Mouse (Mus musculus) gastrocnemius, postnatal 10 days (tissue): ENCODE measurements around the gene Trub1. TPM values are rescaled to one million over a fixed set of nuclear protein-coding genes. Genes with fewer than 3 reads are reported as not detected.

Experiments
- DNase-seq: peaks from one replicate; pipeline ENCODE4 v3.0.0; 2021; ENCODE audit warnings: mixed read lengths
- total RNA-seq, 2 experiments: library from RNA; stranded (reverse); gene quantifications; 2 replicates each; pipeline ENCODE4 v1.2.3; 2021

Trub1 gene
- total RNA-seq, 2 experiments from 2014 or later, result 8.0 to 10.8 TPM

DNA sequence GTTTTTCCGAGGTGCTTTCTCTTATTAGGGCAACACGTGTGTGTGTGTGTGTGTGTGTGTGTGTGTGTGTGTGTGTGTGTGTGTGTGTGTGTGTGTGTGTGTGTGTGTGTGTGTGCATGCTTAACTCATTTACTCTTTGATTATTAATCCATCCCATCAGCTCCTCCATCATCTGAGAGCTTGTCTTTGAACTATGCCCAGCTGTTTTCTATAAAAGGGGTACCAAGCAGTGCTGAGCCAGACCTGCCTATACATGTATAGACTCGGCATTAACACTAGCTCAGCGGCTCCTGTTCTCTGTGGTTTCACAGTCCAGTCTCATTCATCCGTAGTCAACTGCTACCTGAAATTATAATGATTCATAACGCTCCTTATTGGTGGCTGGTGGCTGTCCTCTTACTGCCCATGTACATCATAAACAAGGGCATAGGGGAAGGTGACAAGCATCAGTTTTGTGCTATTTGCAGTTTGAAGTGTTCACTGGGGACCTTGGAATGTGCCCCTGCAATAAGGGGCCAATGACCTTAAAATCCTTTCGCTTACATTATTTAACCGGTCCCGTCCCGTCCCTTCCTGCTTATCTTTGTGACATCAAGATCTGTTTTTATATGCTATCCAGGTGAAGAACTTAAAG lies 45.5 kb downstream of the Trub1 start:
- no peak for DNase-seq

DNA sequence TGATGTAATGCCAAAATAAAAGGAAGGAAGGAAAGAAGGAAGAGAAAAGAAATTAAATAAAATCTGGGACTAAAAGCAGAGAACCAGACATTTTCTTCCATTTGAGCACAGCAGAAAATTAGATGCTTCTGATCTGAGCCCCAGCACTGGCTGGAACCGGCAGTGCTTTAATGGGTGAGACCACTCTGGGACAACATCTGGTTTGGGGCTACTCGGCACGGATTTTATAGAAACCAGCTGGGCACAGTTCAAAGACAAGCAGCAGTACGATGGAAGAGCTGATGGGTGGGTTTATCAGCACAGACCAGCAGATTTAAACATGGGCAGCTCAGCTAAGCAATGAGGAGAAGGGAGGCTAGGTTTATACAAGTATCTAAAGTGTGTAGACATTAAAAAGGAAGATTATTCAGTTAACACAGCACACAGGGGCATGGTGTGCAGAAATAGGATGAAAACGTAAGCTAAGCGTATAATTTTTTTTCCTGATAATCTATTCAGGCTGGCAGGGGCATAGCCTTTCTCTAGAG lies 46.2 kb downstream of the Trub1 start:
- DNase-seq, result no peak

- no peak for DNase-seq
These were observed 47.5 kb downstream of the Trub1 start for GRCm38 (mm10) chr19:57500254-57500653.

DNA sequence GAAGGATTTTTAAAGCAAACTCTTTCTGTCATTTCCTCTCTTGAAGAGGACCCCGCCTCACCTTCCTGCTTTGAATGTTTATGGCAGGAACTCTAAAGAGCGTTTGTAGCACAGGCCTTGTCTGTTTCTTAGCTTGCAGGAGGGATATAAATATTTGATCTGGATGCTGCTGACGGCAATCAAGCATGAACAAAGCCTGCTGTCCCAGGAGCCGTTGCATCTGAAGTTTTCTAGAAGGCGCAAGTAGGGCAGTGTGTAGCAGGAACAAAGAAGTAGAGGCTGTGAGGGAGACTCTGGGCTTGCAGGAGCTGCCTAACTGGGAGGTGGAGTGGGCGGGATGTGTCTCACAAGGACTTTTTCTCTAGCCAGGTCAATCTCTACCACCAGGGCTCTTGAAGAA lies 50.4 kb downstream of the Trub1 start:
- DNase-seq, result no peak

DNA sequence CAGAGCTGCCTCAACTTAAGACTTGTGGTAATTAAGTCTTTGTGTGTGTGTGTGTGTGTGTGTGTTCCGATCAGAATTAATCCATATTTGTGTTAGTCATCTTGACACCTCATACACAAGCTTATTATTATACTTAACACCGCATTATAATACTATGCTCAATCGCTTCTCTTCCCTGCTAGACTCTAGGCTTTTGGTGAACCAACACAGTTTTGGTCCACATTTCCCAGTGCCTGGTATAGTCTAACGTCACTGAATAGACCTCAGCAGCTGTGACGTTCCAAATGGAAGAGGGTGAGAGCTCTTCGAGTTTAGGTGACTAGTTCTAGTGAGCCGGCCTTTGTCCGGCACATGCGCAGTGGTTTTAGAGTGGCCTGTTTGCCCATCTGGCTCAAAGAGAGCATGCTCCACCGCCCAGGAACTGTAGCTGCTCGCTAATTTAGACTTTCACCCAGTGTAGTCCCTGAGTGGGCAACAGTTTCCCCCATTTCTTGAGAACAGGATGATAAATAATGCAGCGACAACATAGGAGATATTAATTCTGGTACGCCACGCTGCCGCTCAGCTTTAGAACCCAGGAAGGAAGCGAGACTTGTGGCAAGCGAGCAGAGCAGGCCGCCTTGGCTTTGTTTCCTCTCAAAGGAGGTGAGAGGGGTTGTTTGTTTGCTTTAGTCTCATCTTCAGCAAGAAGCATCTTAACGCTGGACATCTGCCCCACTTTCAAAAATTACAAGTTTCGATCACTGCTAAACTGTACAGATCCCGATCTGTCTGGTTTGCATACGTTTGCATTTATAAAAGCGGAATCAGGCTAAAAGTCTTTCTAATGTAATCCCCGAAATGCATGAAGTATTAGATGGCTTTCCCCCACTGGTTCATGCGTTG lies 52.6 kb downstream of the Trub1 start:
- DNase-seq, result no peak

DNA sequence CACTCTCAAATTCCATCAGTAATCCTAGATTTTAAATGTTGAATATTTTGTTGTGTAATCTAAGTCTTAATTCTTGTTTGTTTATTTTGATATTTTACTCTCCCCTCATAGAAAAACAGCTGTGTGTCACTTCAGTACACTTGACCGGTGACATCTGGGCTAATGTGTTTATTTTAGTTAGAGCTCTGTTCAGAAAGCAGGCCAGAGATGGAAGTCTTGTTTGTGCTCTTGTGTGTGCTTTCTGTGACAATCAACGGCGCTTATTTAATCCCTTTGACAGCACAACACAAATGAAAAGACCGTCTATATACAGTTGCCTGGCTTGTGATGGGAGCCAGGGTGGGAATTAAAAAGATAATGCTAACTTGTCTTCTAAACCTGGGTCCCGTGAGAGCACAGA lies 53.9 kb downstream of the Trub1 start:
- DNase-seq, result no peak

GRCm38 (mm10) chr19:57508261-57508788 lies 55.6 kb downstream of the Trub1 start:
- DNase-seq, result no peak

GRCm38 (mm10) chr19:57509758-57510319 lies 57.1 kb downstream of the Trub1 start:
- DNase-seq, result peak; percentile 26

DNA sequence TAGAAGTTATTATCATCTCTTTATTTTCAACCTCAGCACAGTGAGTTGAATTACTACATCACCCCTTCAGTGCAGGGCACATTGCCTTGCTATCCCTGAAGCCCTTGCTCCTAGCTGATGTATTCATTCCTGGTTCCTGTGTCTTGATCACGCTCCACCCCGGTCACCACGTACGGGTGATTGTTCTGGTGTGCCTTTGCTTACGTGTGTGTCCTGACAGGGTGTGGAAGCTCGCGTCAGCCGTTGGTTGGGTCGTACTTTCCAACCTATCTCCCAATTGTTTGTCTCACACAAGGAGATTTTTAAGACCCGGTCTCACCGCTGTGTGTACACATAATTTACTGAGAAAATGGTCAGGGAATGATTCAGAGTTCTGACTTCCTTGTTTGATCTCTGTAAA lies 58.1 kb downstream of the Trub1 start:
- DNase-seq, result no peak

GRCm38 (mm10) chr19:57513123-57513522 lies 60.4 kb downstream of the Trub1 start:
- no peak for DNase-seq

GRCm38 (mm10) chr19:57521721-57522120 lies 69.0 kb downstream of the Trub1 start:
- no peak for DNase-seq

DNA sequence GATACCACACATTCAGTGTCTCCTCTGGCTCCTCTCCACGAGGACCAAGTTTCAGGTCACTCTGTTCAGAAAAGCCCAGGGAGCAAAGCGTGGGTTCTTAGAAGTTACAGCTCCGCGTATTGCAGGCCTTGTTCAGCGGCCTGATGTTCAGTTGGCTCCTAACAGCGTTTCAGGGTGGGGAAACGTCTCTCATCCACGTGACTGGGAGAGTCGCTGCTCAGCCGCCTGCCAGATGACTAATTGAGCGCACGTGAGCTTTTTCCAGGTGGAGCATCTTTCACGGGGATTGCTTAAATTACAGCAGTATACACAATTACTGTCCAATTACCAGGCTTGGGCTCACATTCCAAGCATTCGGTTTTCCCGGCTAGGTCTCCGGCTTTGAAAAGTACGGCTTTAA lies 70.7 kb downstream of the Trub1 start:
- no peak for DNase-seq

GRCm38 (mm10) chr19:57525693-57526092 lies 73.0 kb downstream of the Trub1 start:
- DNase-seq, result no peak

GRCm38 (mm10) chr19:57530212-57530611 lies 77.5 kb downstream of the Trub1 start:
- no peak for DNase-seq

- no peak for DNase-seq
These were observed 81.5 kb downstream of the Trub1 start for GRCm38 (mm10) chr19:57534262-57534661.

DNA sequence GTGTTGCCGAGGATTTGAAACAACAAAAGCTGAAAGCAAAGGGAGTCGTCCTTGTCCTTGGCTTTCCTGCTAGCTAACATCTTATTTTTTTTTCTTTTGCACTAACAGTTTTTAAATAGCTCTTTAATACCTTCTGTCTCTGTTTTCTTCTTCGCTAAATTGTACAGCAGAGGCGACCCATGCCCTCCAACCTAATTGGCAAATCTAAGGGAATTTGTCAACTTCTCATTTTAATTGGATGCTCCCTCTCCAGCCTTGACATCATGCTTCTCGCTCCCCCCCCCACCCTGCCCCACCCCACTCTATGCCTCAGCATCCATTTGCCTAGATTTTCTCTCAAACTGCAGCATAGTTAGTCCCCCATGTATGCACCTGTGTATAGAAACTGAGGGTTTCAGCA lies 83.8 kb downstream of the Trub1 start:
- no peak for DNase-seq

- DNase-seq, result no peak
These were observed 84.9 kb downstream of the Trub1 start for GRCm38 (mm10) chr19:57537510-57538182.

- DNase-seq, result no peak
These were observed 87.4 kb downstream of the Trub1 start for GRCm38 (mm10) chr19:57540118-57540517.
